In the genomic region with DNA sequence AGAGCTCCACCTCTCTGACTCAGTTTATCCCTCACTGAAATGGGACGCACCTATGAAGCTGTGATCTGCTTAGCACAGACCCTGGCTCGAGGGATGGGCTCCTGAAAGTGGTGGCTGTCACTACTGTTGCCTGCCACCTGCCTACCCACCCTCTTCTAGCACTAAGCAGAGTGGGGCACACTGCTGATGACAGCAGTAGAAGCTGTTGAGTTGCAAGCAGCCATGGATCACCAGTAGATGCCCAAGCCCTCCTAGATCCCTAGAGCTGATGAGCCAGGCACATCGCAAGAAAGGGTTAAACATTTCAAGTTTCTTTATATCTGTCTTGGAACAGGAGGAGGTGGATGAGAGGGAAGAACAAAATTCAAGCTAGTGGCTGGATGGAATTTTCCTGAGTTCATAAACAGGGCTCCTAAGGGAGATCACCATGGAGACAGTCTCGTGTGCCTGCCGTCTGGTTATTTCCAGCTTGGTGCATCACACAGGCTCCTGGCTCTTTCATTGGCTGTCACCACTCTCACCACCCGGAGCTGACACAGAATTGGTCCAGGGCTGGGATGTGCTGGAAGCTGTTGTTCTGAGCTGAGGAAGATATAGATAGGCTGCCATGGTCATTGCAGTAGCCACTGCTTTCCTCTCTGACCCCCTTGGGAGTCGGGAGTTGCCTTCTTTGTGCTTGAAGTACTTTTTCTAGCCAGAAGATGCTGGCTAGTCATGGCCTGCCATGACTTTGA, we compare ENCODE assay signal across 8 mouse cellular contexts. TPM values are rescaled to one million over a fixed set of nuclear protein-coding genes. Genes with fewer than 3 reads are reported as not detected.
A peak's percentile ranks its signal among the peaks of the same experiment; 100 is the strongest.
DNase-seq lines count a peak whose midpoint lies in the region; ATAC-seq and TF ChIP-seq lines count a peak whose summit lies in the region.

No protein-coding gene starts in this region.

- 46% methylated on average over 7 of the region's 7 CpGs for WGBS in forebrain, embryonic 14.5 days
- WGBS in lung, adult 2 months: 54% methylated on average over 7 of the region's 7 CpGs

- TF ChIP-seq EP300 in CH12.LX (IDR thresholded peaks at IDR 0.05; ENCODE audit: low read length): peak; percentile 21; the same call in 1 of the 2 replicates

- H3K27ac ChIP-seq in CH12.LX (ENCODE audit: insufficient read depth, low read depth): peak overlapping the region; percentile 3; the same call in 1 of the 2 replicates
- peak overlapping the region; percentile 94 for H3K27ac ChIP-seq in forebrain, embryonic 14.5 days (ENCODE audit: low read depth, low read length)

- TF ChIP-seq POLR2A in CH12.LX (IDR thresholded peaks at IDR 0.05; ENCODE audit: low read depth, low read length): peak; percentile 30; the same call in 1 of the 2 replicates
- peak; percentile 59; the same call in 1 of the 2 replicates for TF ChIP-seq POLR2A in lung, adult 2 months (IDR thresholded peaks at IDR 0.05; ENCODE audit: borderline replicate concordance, extremely low read depth, low read depth, low read length)

- H3K27me3 ChIP-seq in CH12.LX (replicated peaks): no peaks in the 10 kb centered on the region
- H3K27me3 ChIP-seq in forebrain, embryonic 14.5 days (replicated peaks; ENCODE audit: control insufficient read depth, insufficient read depth, low read length): no peaks in the 10 kb centered on the region

- DNase-seq in CH12.LX (ENCODE audit: extremely low read depth): peak; percentile 84
- DNase-seq in forebrain, embryonic 14.5 days (ENCODE audit: low spot score): peak; percentile 94
- peak; percentile 91 to 93 for DNase-seq in heart, postnatal 10 days
- peak; percentile 73 to 85 for DNase-seq in kidney, postnatal 4 days
- DNase-seq in lung, adult 2 months: no peak
- peak; percentile 93 to 98 for DNase-seq in right cerebral cortex, postnatal 10 days (ENCODE audit: low spot score in 2 of 2)
- DNase-seq in thymus, postnatal 25 days: no peak

- dilution Hi-C loops in CH12.LX (cut with MboI; ENCODE audit: extremely low pct_ligation_motif_present, extremely low pct_unique_long_range_greater_than_20kb, low sequenced_read_pairs): no loop called here

- H3K36me3 ChIP-seq in CH12.LX (replicated peaks in 1 of 2; ENCODE audit: control insufficient read depth in 1 of 2, insufficient read depth in 1 of 2, low read length in 1 of 2): no peaks in the 10 kb centered on the region
- H3K36me3 ChIP-seq in forebrain, embryonic 14.5 days (ENCODE audit: control insufficient read depth, insufficient read depth, low read length): no peaks in the 10 kb centered on the region

- intact Hi-C loops in heart, postnatal 10 days (cut with DNase I): no loop called here

- H3K9me3 ChIP-seq in CH12.LX (replicated peaks; ENCODE audit: low read length): no peaks in the 10 kb centered on the region
- no peaks in the 10 kb centered on the region for H3K9me3 ChIP-seq in forebrain, embryonic 14.5 days (replicated peaks; ENCODE audit: control insufficient read depth, low read length)

- H3K4me1 ChIP-seq in CH12.LX (ENCODE audit: control insufficient read depth in 1 of 2, insufficient read depth in 2 of 2): peaks cover 34 to 96% of the 10 kb centered on the region in 2 experiments
- peaks cover 29% of the 10 kb centered on the region for H3K4me1 ChIP-seq in forebrain, embryonic 14.5 days (ENCODE audit: control insufficient read depth, insufficient read depth, low read length)
- peaks cover 50% of the 10 kb centered on the region for H3K4me1 ChIP-seq in lung, adult 2 months (ENCODE audit: control insufficient read depth, insufficient read depth, low read length)

- in situ Hi-C loops in CH12.LX (cut with MboI; ENCODE audit: low pct_ligation_motif_present, low pct_unique_long_range_greater_than_20kb, low sequenced_read_pairs): no loop called here

- no peak for TF ChIP-seq CTCF in CH12.LX (conservative IDR thresholded peaks at IDR 0.05 in 1 of 2, IDR thresholded peaks at IDR 0.05 in 1 of 2; ENCODE audit: low read depth in 2 of 2, low read length in 2 of 2)
- TF ChIP-seq CTCF in lung, adult 2 months (IDR thresholded peaks at IDR 0.05; ENCODE audit: insufficient read depth, low read length): no peak

- H3K79me2 ChIP-seq in CH12.LX (replicated peaks; ENCODE audit: control insufficient read depth, extremely low read depth, insufficient read depth, poor library complexity, severe bottlenecking): no peaks in the 10 kb centered on the region

- no peak overlapping the region for H3K4me2 ChIP-seq in CH12.LX (ENCODE audit: insufficient read depth, low read depth, poor library complexity, severe bottlenecking)
- H3K4me2 ChIP-seq in forebrain, embryonic 14.5 days (ENCODE audit: low read length): peak overlapping the region; percentile 31

- H3K4me3 ChIP-seq in CH12.LX (replicated peaks in 1 of 3; ENCODE audit: low read depth in 2 of 3, low read length in 2 of 3, poor library complexity in 1 of 3): no peak overlapping the region
- H3K4me3 ChIP-seq in forebrain, embryonic 14.5 days (ENCODE audit: low read depth, low read length): no peak overlapping the region
- no peak overlapping the region for H3K4me3 ChIP-seq in lung, adult 2 months (replicated peaks; ENCODE audit: extremely low read depth, low read depth, low read length)

- no peak for TF ChIP-seq RAD21 in CH12.LX (IDR thresholded peaks at IDR 0.05; ENCODE audit: low read depth, low read length)

- ATAC-seq in cerebellum, adult (ENCODE audit: insufficient number of reproducible peaks, low FRiP score, low TSS enrichment): peak; percentile 93
- peak; percentile 92 for ATAC-seq in forebrain, embryonic 14.5 days

- H3K9ac ChIP-seq in CH12.LX (ENCODE audit: insufficient read depth, low read depth): no peak overlapping the region
- peak overlapping the region; percentile 10; the same call in 1 of the 2 replicates for H3K9ac ChIP-seq in forebrain, embryonic 14.5 days (ENCODE audit: low read length)

TF ChIP-seq in CH12.LX, 34 proteins besides CTCF, POLR2A, EP300 and RAD21:
- TF ChIP-seq TBP (conservative IDR thresholded peaks at IDR 0.05; ENCODE audit: low read depth, low read length): peak; percentile 59; the same call in 1 of the 2 replicates
- TF ChIP-seq USF1 (IDR thresholded peaks at IDR 0.05; ENCODE audit: low read depth, low read length): no peak
- TF ChIP-seq SIN3A (IDR thresholded peaks at IDR 0.05; ENCODE audit: low read length): no peak
- TF ChIP-seq POLR2AphosphoS2 (IDR thresholded peaks at IDR 0.05; ENCODE audit: low read depth, low read length): no peak
- TF ChIP-seq IRF4 (IDR thresholded peaks at IDR 0.05; ENCODE audit: low read depth, low read length): no peak
- no peak for TF ChIP-seq E2F4 (IDR thresholded peaks at IDR 0.05; ENCODE audit: insufficient replicate concordance, low read depth, low read length)
- TF ChIP-seq MAZ (IDR thresholded peaks at IDR 0.05; ENCODE audit: low read depth, low read length): no peak
- TF ChIP-seq ETS1 (conservative IDR thresholded peaks at IDR 0.05; ENCODE audit: low read depth, low read length): 0 out of 2 replicates have a peak, but pooled peaks have one; percentile 19
- no peak for TF ChIP-seq UBTF (IDR thresholded peaks at IDR 0.05; ENCODE audit: low read depth, low read length)
- TF ChIP-seq MEF2A (IDR thresholded peaks at IDR 0.05; ENCODE audit: borderline replicate concordance, low read depth, low read length): peak; percentile 68; the same call in 1 of the 2 replicates
- no peak for TF ChIP-seq MAX (IDR thresholded peaks at IDR 0.05; ENCODE audit: low read length)
- no peak for TF ChIP-seq ELF1 (IDR thresholded peaks at IDR 0.05; ENCODE audit: low read depth, low read length)
- TF ChIP-seq ZC3H11A (IDR thresholded peaks at IDR 0.05; ENCODE audit: low read depth, low read length): no peak
- TF ChIP-seq ZKSCAN1 (IDR thresholded peaks at IDR 0.05; ENCODE audit: borderline replicate concordance, low read depth, low read length): no peak
- no peak for TF ChIP-seq RCOR1 (conservative IDR thresholded peaks at IDR 0.05; ENCODE audit: low read depth, low read length)
- peak; percentile 86 for TF ChIP-seq BHLHE40 (IDR thresholded peaks at IDR 0.05; ENCODE audit: low read depth, low read length)
- TF ChIP-seq HCFC1 (IDR thresholded peaks at IDR 0.05; ENCODE audit: low read depth, low read length): no peak
- TF ChIP-seq TCF12 (IDR thresholded peaks at IDR 0.05; ENCODE audit: low read depth, low read length): peak; percentile 43; the same call in 1 of the 2 replicates

RNA-seq across cellular contexts. Expression of gene Scyl1, which starts 40.7 kb away (rescaled TPM):
- total RNA-seq in CH12.LX (2012; rRNA removed) (49.8 and 55.0 TPM in 2 replicates), CH12.LX (2014; rRNA removed) (35.1 and 37.6 TPM in 2 replicates)
- polyA plus RNA-seq in CH12.LX (2012; ENCODE audit: insufficient read length, low read depth): 49.1 and 56.1 TPM in 2 replicates
- polyA plus RNA-seq in forebrain, embryonic 14.5 days (2014; fragmentation: Nextera tagmentation; extraction: Ambion mirVana): 56.1 and 67.9 TPM in 2 replicates
- 10 to 100 TPM; 63.4 to 65.7 TPM for total RNA-seq in heart, postnatal 10 days (2021)
- polyA plus RNA-seq in lung, adult 2 months (2012; rRNA removed): 113 and 116 TPM in 2 replicates

Comparison
In these comparisons a context has a peak if more than half of its experiments do, and no peak if none do; other contexts are left out.
1. DNase-seq: peak in CH12.LX (single experiment), forebrain, embryonic 14.5 days (single experiment), heart, postnatal 10 days (2 of 2), kidney, postnatal 4 days (2 of 2) and right cerebral cortex, postnatal 10 days (2 of 2); none in lung, adult 2 months (single experiment) and thymus, postnatal 25 days (single experiment).